Mouse (Mus musculus) MEL (cell line): ENCODE data around the gene Spast. TPM values are rescaled to one million over a fixed set of nuclear protein-coding genes. Genes with fewer than 3 reads are reported as not detected.

ENCODE experiments used
- DNase-seq: peaks from one replicate; pipeline ENCODE4 v3.0.0; 2011; ENCODE audit warnings: low read depth, low spot score
- H3K27ac ChIP-seq: 2 replicates; pipeline ENCODE4 v1.5.1; 2012; ENCODE audit warnings: low read depth, mild to moderate bottlenecking, control low read depth, low read length, moderate library complexity; ENCODE audit not compliant: control insufficient read depth
- H3K27me3 ChIP-seq, 2 experiments: fragments of 150-350 bp in 1 of 2; sonication (generic) in 1 of 2; 2 replicates each; pipeline ENCODE4 v1.6.1; 2012; ENCODE audit warnings: low read length in 2 of 2, mild to moderate bottlenecking in 2 of 2, improper control_type of control experiment in 1 of 2, moderate library complexity in 1 of 2; ENCODE audit not compliant: insufficient read depth in 2 of 2, control insufficient read depth in 1 of 2
- H3K36me3 ChIP-seq, 2 experiments: 2 replicates each; pipeline ENCODE4 v1.6.1; 2012 to 2014; ENCODE audit warnings: low read length in 2 of 2, improper control_type of control experiment in 1 of 2, inconsistent platforms in 1 of 2, mild to moderate bottlenecking in 1 of 2; ENCODE audit not compliant: insufficient read depth in 2 of 2, control insufficient read depth in 1 of 2
- H3K4me1 ChIP-seq, 2 experiments: fragments of 150-350 bp in 1 of 2; sonication (generic) in 1 of 2; 2 replicates each; pipeline ENCODE4 v1.6.1; 2012; ENCODE audit warnings: low read length in 2 of 2, improper control_type of control experiment in 1 of 2, mild to moderate bottlenecking in 1 of 2; ENCODE audit not compliant: insufficient read depth in 2 of 2, control insufficient read depth in 1 of 2
- H3K4me3 ChIP-seq, 2 experiments: fragments of 150-350 bp in 1 of 2; sonication (generic) in 1 of 2; 2 replicates each; pipeline ENCODE4 v1.5.1; 2012; ENCODE audit warnings: low read depth in 2 of 2, low read length in 2 of 2, mild to moderate bottlenecking in 2 of 2, moderate library complexity in 2 of 2, control low read depth in 1 of 2, improper control_type of control experiment in 1 of 2; ENCODE audit not compliant: control insufficient read depth in 1 of 2, insufficient read depth in 1 of 2
- H3K79me2 ChIP-seq: 2 replicates; pipeline ENCODE4 v1.6.1; 2012; ENCODE audit warnings: mild to moderate bottlenecking, low read length, moderate library complexity; ENCODE audit not compliant: control insufficient read depth, poor library complexity, insufficient read depth
- H3K9ac ChIP-seq: 2 replicates; pipeline ENCODE4 v1.6.1; 2012; ENCODE audit warnings: low read depth, mild to moderate bottlenecking, control low read depth, low read length, moderate library complexity; ENCODE audit not compliant: control insufficient read depth, poor library complexity, severe bottlenecking
- H3K9me3 ChIP-seq: fragments of 150-350 bp; sonication (generic); replicated peaks from 2 replicates; pipeline ENCODE4 v1.6.1; 2012; ENCODE audit warnings: mild to moderate bottlenecking, low read length, improper control_type of control experiment, moderate library complexity; ENCODE audit not compliant: insufficient read depth
- BHLHE40 ChIP-seq: IDR thresholded peaks from 2 replicates; pipeline ENCODE4 v1.6.1; 2012; ENCODE audit warnings: low read depth, mild to moderate bottlenecking, inconsistent platforms, low read length, improper control_type of control experiment, borderline replicate concordance
- CHD1 ChIP-seq: IDR thresholded peaks from 2 replicates; pipeline ENCODE4 v1.6.1; 2012; ENCODE audit warnings: low read depth, mild to moderate bottlenecking, inconsistent platforms, low read length, improper control_type of control experiment
- ELF1 ChIP-seq: IDR thresholded peaks from 2 replicates; pipeline ENCODE4 v1.6.1; 2014; ENCODE audit warnings: low read depth, mild to moderate bottlenecking, inconsistent platforms, low read length, improper control_type of control experiment, moderate library complexity
- GABPA ChIP-seq: IDR thresholded peaks from 2 replicates; pipeline ENCODE4 v1.6.1; 2012; ENCODE audit warnings: low read depth, mild to moderate bottlenecking, inconsistent platforms, low read length, improper control_type of control experiment, moderate library complexity
- KAT2A ChIP-seq: conservative IDR thresholded peaks from 2 replicates; pipeline ENCODE4 v1.6.1; 2012; ENCODE audit warnings: low read depth, low read length, improper control_type of control experiment, inconsistent platforms
- MEF2A ChIP-seq: IDR thresholded peaks from 2 replicates; pipeline ENCODE4 v1.6.1; 2014; ENCODE audit warnings: low read depth, mild to moderate bottlenecking, inconsistent platforms, low read length, improper control_type of control experiment; ENCODE audit not compliant: poor library complexity, insufficient replicate concordance, severe bottlenecking; ENCODE audit errors: extremely low read depth
- MXI1 ChIP-seq: IDR thresholded peaks from 2 replicates; pipeline ENCODE4 v1.6.1; 2011; ENCODE audit warnings: mild to moderate bottlenecking, low read depth, low read length, improper control_type of control experiment
- MYB ChIP-seq: IDR thresholded peaks from 2 replicates; pipeline ENCODE4 v1.6.1; 2011; ENCODE audit warnings: mild to moderate bottlenecking, low read depth, low read length, improper control_type of control experiment
- MYC ChIP-seq: IDR thresholded peaks from 2 replicates; pipeline ENCODE4 v1.6.1; 2011; ENCODE audit warnings: low read depth, mild to moderate bottlenecking, low read length, improper control_type of control experiment, moderate library complexity
- POLR2AphosphoS2 ChIP-seq: IDR thresholded peaks from 2 replicates; pipeline ENCODE4 v1.6.1; 2011; ENCODE audit warnings: low read length, improper control_type of control experiment
- POLR2AphosphoS5 ChIP-seq: IDR thresholded peaks from 2 replicates; pipeline ENCODE4 v1.6.1; 2012; ENCODE audit warnings: low read depth, borderline replicate concordance, mild to moderate bottlenecking, inconsistent platforms, low read length, moderate library complexity, mixed read lengths
- SMC3 ChIP-seq: IDR thresholded peaks from 2 replicates; pipeline ENCODE4 v1.6.1; 2011; ENCODE audit warnings: low read depth, low read length, improper control_type of control experiment
- TAL1 ChIP-seq: IDR thresholded peaks from 2 replicates; pipeline ENCODE4 v1.6.1; 2012; ENCODE audit warnings: mild to moderate bottlenecking, inconsistent platforms, low read length, moderate library complexity, mixed read lengths
- UBTF ChIP-seq: IDR thresholded peaks from 2 replicates; pipeline ENCODE4 v1.6.1; 2012; ENCODE audit warnings: low read depth, mild to moderate bottlenecking, inconsistent platforms, low read length, improper control_type of control experiment, moderate library complexity, borderline replicate concordance; ENCODE audit not compliant: insufficient read depth
- ZC3H11A ChIP-seq: IDR thresholded peaks from 2 replicates; pipeline ENCODE4 v1.6.1; 2012; ENCODE audit warnings: low read depth, mild to moderate bottlenecking, inconsistent platforms, low read length, improper control_type of control experiment
- ZMIZ1 ChIP-seq: IDR thresholded peaks from 2 replicates; pipeline ENCODE4 v1.6.1; 2012; ENCODE audit warnings: low read depth, mild to moderate bottlenecking, inconsistent platforms, low read length, improper control_type of control experiment, moderate library complexity
- ZNF384 ChIP-seq: IDR thresholded peaks from 2 replicates; pipeline ENCODE4 v1.6.1; 2012; ENCODE audit warnings: low read depth, mild to moderate bottlenecking, inconsistent platforms, low read length, improper control_type of control experiment
- polyA plus RNA-seq, 2 experiments: library from polyadenylated mRNA; stranded (reverse) in 1 of 2; unstranded in 1 of 2; fragments of >175 nt in 1 of 2; fragments of >200 nt in 1 of 2; gene quantifications; 2 replicates each; pipeline versions ENCODE4 v1.2.1 to v1.2.4; 2012; ENCODE audit warnings: low replicate concordance in 2 of 2, low read depth in 1 of 2; ENCODE audit not compliant: insufficient read length in 2 of 2, insufficient read depth in 1 of 2, missing spikeins in 1 of 2
- total RNA-seq: library from RNA; depleted of rRNA; stranded (reverse); fragments of 300-350 nt; gene quantifications from 2 replicates; pipeline ENCODE4 v1.2.3, GENCODE M21; 2012

Spast gene
- total and polyA plus RNA-seq, 3 experiments = 29.0 to 35.2 TPM; not detected in 1

- TF ChIP-seq KAT2A (no peak), ZC3H11A (no peak), ZMIZ1 (no peak), MXI1 (no peak), TAL1 (no peak), MYB (no peak), GABPA (no peak), POLR2AphosphoS2 (no peak), SMC3 (no peak), ZNF384 (no peak), POLR2AphosphoS5 (no peak), MEF2A (no peak), UBTF (no peak), CHD1 (no peak)
- TF ChIP-seq, all 39 proteins: peak for 0
- H3K36me3 ChIP-seq = peaks cover 0 to 23% of the 10 kb centered on the region in 2 experiments; a peak in 2 of 4 replicates
- H3K9ac ChIP-seq = no peak overlapping the region
Measured at GRCm38 (mm10) chr17:74376916-74377315, 38.1 kb downstream of the Spast start.

GRCm38 (mm10) chr17:74386657-74387056, 47.9 kb downstream of the Spast start:
- TF ChIP-seq MYC (no peak), KAT2A (no peak), ELF1 (no peak), BHLHE40 (no peak), MXI1 (no peak)
- H3K27me3 ChIP-seq = no peaks in the 10 kb centered on the region
- no peaks in the 10 kb centered on the region for H3K79me2 ChIP-seq
- H3K4me3 ChIP-seq = no peak overlapping the region
- DNase-seq = no peak
- H3K4me1 ChIP-seq = no peaks in the 10 kb centered on the region
- H3K9me3 ChIP-seq = no peaks in the 10 kb centered on the region
- no peak overlapping the region for H3K9ac ChIP-seq
- peaks cover 0 to 8% of the 10 kb centered on the region in 2 experiments; a peak in 2 of 4 replicates for H3K36me3 ChIP-seq
- no peak overlapping the region for H3K27ac ChIP-seq

More at GRCm38 (mm10) chr17:74376916-74377315, 38.1 kb downstream of the Spast start:
- DNase-seq = no peak
- H3K27me3 ChIP-seq = no peaks in the 10 kb centered on the region
- no peaks in the 10 kb centered on the region for H3K9me3 ChIP-seq
- H3K79me2 ChIP-seq = no peaks in the 10 kb centered on the region
- H3K4me1 ChIP-seq = no peaks in the 10 kb centered on the region
- H3K4me3 ChIP-seq = no peak overlapping the region
- no peak overlapping the region for H3K27ac ChIP-seq
